Mouse (Mus musculus) forebrain, embryonic 12.5 days (tissue): ENCODE data around the gene St6galnac3. TPM values are rescaled to one million over a fixed set of nuclear protein-coding genes. Genes with fewer than 3 reads are reported as not detected.
A peak's percentile ranks its signal among the peaks of the same experiment; 100 is the strongest.

Experiments used
- ATAC-seq: fragments of 200-750 bp; cut with Nextera tagmentation; 2 replicates; pipeline ENCODE4 v1.8.0; 2017; ENCODE audit warnings: moderate TSS enrichment; ENCODE audit not compliant: low FRiP score
- H3K27ac ChIP-seq: fragments of 300-500 bp; sonication (generic); 2 replicates; pipeline ENCODE4 v1.5.1; 2016; ENCODE audit warnings: mild to moderate bottlenecking
- H3K27me3 ChIP-seq: fragments of 300-500 bp; sonication (generic); 2 replicates; pipeline ENCODE4 v1.6.1; 2016; ENCODE audit warnings: mild to moderate bottlenecking
- H3K36me3 ChIP-seq: fragments of 300-500 bp; sonication (generic); replicated peaks from 2 replicates; pipeline ENCODE4 v1.6.1; 2016; ENCODE audit warnings: mild to moderate bottlenecking
- H3K4me1 ChIP-seq: fragments of 300-500 bp; sonication (generic); 2 replicates; pipeline ENCODE4 v1.6.1; 2016
- H3K4me2 ChIP-seq: fragments of 300-500 bp; sonication (generic); 2 replicates; pipeline ENCODE4 v1.6.1; 2016; ENCODE audit warnings: mild to moderate bottlenecking, moderate library complexity
- H3K4me3 ChIP-seq: fragments of 300-500 bp; sonication (generic); replicated peaks from 2 replicates; pipeline ENCODE4 v1.5.1; 2016; ENCODE audit warnings: mild to moderate bottlenecking
- H3K9ac ChIP-seq: fragments of 300-500 bp; sonication (generic); 2 replicates; pipeline ENCODE4 v1.6.1; 2016; ENCODE audit warnings: mild to moderate bottlenecking
- H3K9me3 ChIP-seq: fragments of 300-500 bp; sonication (generic); 2 replicates; pipeline ENCODE4 v1.6.1; 2016
- WGBS: fragments of 180-500 bp; shearing (Covaris S2); methylation state at CpG from one replicate; pipeline ENCODE4 v1.1.7; 2016; 5-methylcytosine and 5-hydroxymethylcytosine counted together
- polyA plus RNA-seq: library from polyadenylated mRNA; unstranded; fragments of >200 nt; fragmentation: Nextera tagmentation; extraction: Ambion mirVana; gene quantifications from 2 replicates; pipeline ENCODE4 v1.2.1, GENCODE M21; 2016

St6galnac3 gene
- polyA plus RNA-seq, 1 experiment from 2014 or later, result 26.9 TPM

DNA sequence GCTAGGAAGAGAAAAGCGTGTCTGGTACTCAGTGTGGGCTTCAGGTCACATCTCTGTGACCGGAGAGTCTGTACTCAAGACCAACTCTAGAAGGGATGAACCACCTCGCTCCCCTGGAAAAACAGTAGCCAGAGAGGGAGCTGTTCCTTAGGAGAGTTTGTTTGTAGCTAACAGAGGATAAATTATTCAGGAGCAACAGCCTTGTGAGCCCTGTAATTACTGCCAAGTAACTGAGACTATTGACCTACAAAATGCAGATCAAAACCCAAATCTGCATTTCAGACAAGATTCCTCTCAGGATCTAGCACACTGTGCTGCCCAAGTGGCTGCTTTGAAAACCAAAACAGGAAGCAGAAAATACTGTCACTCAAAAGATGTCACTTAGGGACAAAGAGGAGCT lies 266.4 kb downstream of the St6galnac3 start:
- Histone ChIP-seq H3K9me3 (no peaks in the 10 kb centered on the region), H3K4me2 (no peak overlapping the region), H3K27me3 (no peaks in the 10 kb centered on the region), H3K4me3 (no peak overlapping the region), H3K4me1 (peaks cover 10% of the 10 kb centered on the region; the same call in 1 of the 2 replicates), H3K36me3 (no peaks in the 10 kb centered on the region), H3K27ac (no peak overlapping the region), H3K9ac (no peak overlapping the region)
- 90% methylated on average over 3 of the region's 3 CpGs for WGBS
- ATAC-seq, result no peak

GRCm38 (mm10) chr3:153457701-153458100 lies 267.3 kb downstream of the St6galnac3 start:
- no peak overlapping the region for H3K4me3 ChIP-seq
- no peaks in the 10 kb centered on the region for H3K27me3 ChIP-seq
- no peak for ATAC-seq
- H3K9me3 ChIP-seq, result no peaks in the 10 kb centered on the region
- WGBS, result 96% methylated on average over 4 of the region's 4 CpGs
- H3K9ac ChIP-seq, result no peak overlapping the region
- H3K36me3 ChIP-seq, result no peaks in the 10 kb centered on the region
- H3K27ac ChIP-seq, result no peak overlapping the region
- peaks cover 10% of the 10 kb centered on the region; the same call in 1 of the 2 replicates for H3K4me1 ChIP-seq
- no peak overlapping the region for H3K4me2 ChIP-seq

GRCm38 (mm10) chr3:153457203-153457602 lies 267.8 kb downstream of the St6galnac3 start:
- Histone ChIP-seq H3K27ac (no peak overlapping the region), H3K4me2 (no peak overlapping the region), H3K4me3 (no peak overlapping the region), H3K9me3 (no peaks in the 10 kb centered on the region), H3K27me3 (no peaks in the 10 kb centered on the region), H3K4me1 (peaks cover 10% of the 10 kb centered on the region; the same call in 1 of the 2 replicates), H3K9ac (no peak overlapping the region), H3K36me3 (no peaks in the 10 kb centered on the region)
- ATAC-seq, result no peak
- WGBS, result 89% methylated on average over 2 of the region's 2 CpGs

GRCm38 (mm10) chr3:153456227-153456626 lies 268.7 kb downstream of the St6galnac3 start:
- no peaks in the 10 kb centered on the region for H3K9me3 ChIP-seq
- H3K4me3 ChIP-seq, result no peak overlapping the region
- 39% methylated on average over 5 of the region's 5 CpGs for WGBS
- H3K27ac ChIP-seq, result no peak overlapping the region
- no peaks in the 10 kb centered on the region for H3K36me3 ChIP-seq
- H3K27me3 ChIP-seq, result no peaks in the 10 kb centered on the region
- no peak overlapping the region for H3K9ac ChIP-seq
- no peak for ATAC-seq
- peaks cover 10% of the 10 kb centered on the region; the same call in 1 of the 2 replicates for H3K4me1 ChIP-seq
- no peak overlapping the region for H3K4me2 ChIP-seq

GRCm38 (mm10) chr3:153453127-153454049 lies 271.6 kb downstream of the St6galnac3 start:
- no peaks in the 10 kb centered on the region for H3K9me3 ChIP-seq
- H3K4me2 ChIP-seq, result no peak overlapping the region
- H3K36me3 ChIP-seq, result no peaks in the 10 kb centered on the region
- peaks cover 10% of the 10 kb centered on the region; the same call in 1 of the 2 replicates for H3K4me1 ChIP-seq
- no peak overlapping the region for H3K4me3 ChIP-seq
- WGBS, result 95% methylated on average over 7 of the region's 7 CpGs
- no peak overlapping the region for H3K9ac ChIP-seq
- no peaks in the 10 kb centered on the region for H3K27me3 ChIP-seq
- no peak for ATAC-seq
- no peak overlapping the region for H3K27ac ChIP-seq

GRCm38 (mm10) chr3:153452299-153452996 lies 272.5 kb downstream of the St6galnac3 start:
- Histone ChIP-seq H3K36me3 (no peaks in the 10 kb centered on the region), H3K4me3 (no peak overlapping the region), H3K9ac (no peak overlapping the region), H3K9me3 (no peaks in the 10 kb centered on the region), H3K27ac (no peak overlapping the region), H3K4me1 (peaks cover 10% of the 10 kb centered on the region; the same call in 1 of the 2 replicates), H3K4me2 (no peak overlapping the region), H3K27me3 (no peaks in the 10 kb centered on the region)
- no peak for ATAC-seq
- 96% methylated on average over 3 of the region's 3 CpGs for WGBS

GRCm38 (mm10) chr3:153441329-153441728 lies 283.6 kb downstream of the St6galnac3 start:
- no peak for ATAC-seq
- H3K27ac ChIP-seq, result no peak overlapping the region
- no peak overlapping the region for H3K4me3 ChIP-seq
- no peaks in the 10 kb centered on the region for H3K9me3 ChIP-seq
- 91% methylated on average over 9 of the region's 9 CpGs for WGBS
- H3K36me3 ChIP-seq, result no peaks in the 10 kb centered on the region
- H3K9ac ChIP-seq, result no peak overlapping the region
- no peaks in the 10 kb centered on the region for H3K27me3 ChIP-seq
- H3K4me1 ChIP-seq, result no peaks in the 10 kb centered on the region
- H3K4me2 ChIP-seq, result no peak overlapping the region

- H3K4me1 ChIP-seq, result peaks cover 5% of the 10 kb centered on the region; the same call in 1 of the 2 replicates
- H3K27ac ChIP-seq, result no peak overlapping the region
- 78% methylated on average over 17 of the region's 17 CpGs for WGBS
- H3K4me3 ChIP-seq, result no peak overlapping the region
- H3K9me3 ChIP-seq, result no peaks in the 10 kb centered on the region
- no peak overlapping the region for H3K9ac ChIP-seq
- no peaks in the 10 kb centered on the region for H3K36me3 ChIP-seq
- 0 out of 2 replicates have a peak, but pooled peaks have one; percentile 39 for ATAC-seq
- no peak overlapping the region for H3K4me2 ChIP-seq
- no peaks in the 10 kb centered on the region for H3K27me3 ChIP-seq
Observed at GRCm38 (mm10) chr3:153436076-153437021, 288.6 kb downstream of the St6galnac3 start.

GRCm38 (mm10) chr3:153433010-153433409 lies 292.0 kb downstream of the St6galnac3 start:
- ATAC-seq, result no peak
- Histone ChIP-seq H3K36me3 (no peaks in the 10 kb centered on the region), H3K4me3 (no peak overlapping the region), H3K9ac (no peak overlapping the region), H3K9me3 (no peaks in the 10 kb centered on the region), H3K27me3 (no peaks in the 10 kb centered on the region), H3K4me2 (no peak overlapping the region), H3K4me1 (peaks cover 19% of the 10 kb centered on the region), H3K27ac (no peak overlapping the region)
- 74% methylated on average over 8 of the region's 8 CpGs for WGBS

- ATAC-seq, result no peak
- H3K27me3 ChIP-seq, result no peaks in the 10 kb centered on the region
- H3K27ac ChIP-seq, result no peak overlapping the region
- 82% methylated on average over 6 of the region's 6 CpGs for WGBS
- no peak overlapping the region for H3K4me2 ChIP-seq
- no peak overlapping the region for H3K9ac ChIP-seq
- H3K9me3 ChIP-seq, result no peaks in the 10 kb centered on the region
- no peaks in the 10 kb centered on the region for H3K36me3 ChIP-seq
- H3K4me3 ChIP-seq, result no peak overlapping the region
- H3K4me1 ChIP-seq, result peaks cover 19% of the 10 kb centered on the region
Observed at GRCm38 (mm10) chr3:153432053-153432816, 292.7 kb downstream of the St6galnac3 start.

- Histone ChIP-seq H3K27ac (no peak overlapping the region), H3K4me2 (no peak overlapping the region), H3K4me1 (peaks cover 19% of the 10 kb centered on the region), H3K9me3 (no peaks in the 10 kb centered on the region), H3K27me3 (no peaks in the 10 kb centered on the region), H3K36me3 (no peaks in the 10 kb centered on the region), H3K9ac (no peak overlapping the region), H3K4me3 (no peak overlapping the region)
- ATAC-seq, result peak; percentile 72
- whole genome bisulfite sequencing, result 60% methylated on average over 8 of the region's 8 CpGs
Observed at GRCm38 (mm10) chr3:153429840-153430239, 295.1 kb downstream of the St6galnac3 start.
